Mouse (Mus musculus) splenic B cell, adult 2 months (primary cell): ENCODE results near the gene Dhx29.

Source experiments
- DNase-seq: peaks from one replicate; pipeline ENCODE4 v3.0.0-alpha.2; 2011; ENCODE audit warnings: low read depth, low spot score
- H3K27me3 ChIP-seq: 2 replicates; pipeline ENCODE4 v1.6.1; 2012; ENCODE audit warnings: mild to moderate bottlenecking, low read length, moderate library complexity, mixed read lengths; ENCODE audit not compliant: control insufficient read depth, poor library complexity, insufficient read depth, severe bottlenecking
- H3K36me3 ChIP-seq: 2 replicates; pipeline ENCODE4 v1.6.1; 2012; ENCODE audit warnings: mild to moderate bottlenecking, low read length, moderate library complexity, mixed read lengths; ENCODE audit not compliant: control insufficient read depth, poor library complexity, insufficient read depth, severe bottlenecking

The Dhx29 gene

GRCm38 (mm10) chr13:112927287-112928001 lies at the start of gene Dhx29, which contains the start of gene Mtrex:
Dhx29 (plus strand) TSS chr13:112927454.
Mtrex (minus strand) TSS chr13:112927398.
- Histone ChIP-seq H3K36me3 (peaks cover under 1% of the 10 kb centered on the region; the same call in 1 of the 2 replicates), H3K27me3 (no peaks in the 10 kb centered on the region)
- DNase-seq = peak; percentile 97

GRCm38 (mm10) chr13:112887234-112887633 lies 40.0 kb upstream of the Dhx29 start:
- Histone ChIP-seq H3K36me3 (peaks cover 16% of the 10 kb centered on the region), H3K27me3 (no peaks in the 10 kb centered on the region)
- DNase-seq = no peak

- H3K27me3 ChIP-seq = no peaks in the 10 kb centered on the region
- peaks cover 18% of the 10 kb centered on the region for H3K36me3 ChIP-seq
- no peak for DNase-seq
These were observed 25.1 kb upstream of the Dhx29 start for GRCm38 (mm10) chr13:112902176-112902575.

GRCm38 (mm10) chr13:112909663-112910062 lies 17.6 kb upstream of the Dhx29 start:
- peaks cover 14% of the 10 kb centered on the region for H3K36me3 ChIP-seq
- H3K27me3 ChIP-seq = no peaks in the 10 kb centered on the region
- DNase-seq = peak; percentile 68

GRCm38 (mm10) chr13:112910434-112910833 lies 16.8 kb upstream of the Dhx29 start:
- no peaks in the 10 kb centered on the region for H3K27me3 ChIP-seq
- peaks cover 14% of the 10 kb centered on the region for H3K36me3 ChIP-seq
- no peak for DNase-seq

GRCm38 (mm10) chr13:112919141-112919865 lies 8.0 kb upstream of the Dhx29 start:
- Histone ChIP-seq H3K27me3 (no peaks in the 10 kb centered on the region), H3K36me3 (peaks cover 10% of the 10 kb centered on the region)
- no peak for DNase-seq

GRCm38 (mm10) chr13:112920906-112921305 lies 6.3 kb upstream of the Dhx29 start:
- no peaks in the 10 kb centered on the region for H3K27me3 ChIP-seq
- peaks cover 8% of the 10 kb centered on the region for H3K36me3 ChIP-seq
- no peak for DNase-seq

- H3K36me3 ChIP-seq = no peaks in the 10 kb centered on the region; the same call in 1 of the 2 replicates
- no peaks in the 10 kb centered on the region for H3K27me3 ChIP-seq
- no peak for DNase-seq
These were observed 2.0 kb upstream of the Dhx29 start for GRCm38 (mm10) chr13:112925266-112925665.

- peak; percentile 6 for DNase-seq
These were observed 1.3 kb upstream of the Dhx29 start for GRCm38 (mm10) chr13:112925976-112926375.

GRCm38 (mm10) chr13:112926796-112927195 lies 458 bp upstream of the Dhx29 start:
- peak; percentile 54 for DNase-seq
- H3K36me3 ChIP-seq = no peaks in the 10 kb centered on the region
- H3K27me3 ChIP-seq = no peaks in the 10 kb centered on the region

More at GRCm38 (mm10) chr13:112925976-112926375, 1.3 kb upstream of the Dhx29 start:
- H3K36me3 ChIP-seq = no peaks in the 10 kb centered on the region; the same call in 1 of the 2 replicates
- no peaks in the 10 kb centered on the region for H3K27me3 ChIP-seq

GRCm38 (mm10) chr13:112928038-112928668 lies 899 bp downstream of the Dhx29 start:
- Histone ChIP-seq H3K36me3 (peaks cover 5% of the 10 kb centered on the region), H3K27me3 (no peaks in the 10 kb centered on the region)
- no peak for DNase-seq

GRCm38 (mm10) chr13:112938130-112938529 lies 10.9 kb downstream of the Dhx29 start:
- DNase-seq = no peak
- Histone ChIP-seq H3K27me3 (no peaks in the 10 kb centered on the region), H3K36me3 (peaks cover 7% of the 10 kb centered on the region)

- no peaks in the 10 kb centered on the region for H3K27me3 ChIP-seq
- peaks cover 13% of the 10 kb centered on the region; the same call in 1 of the 2 replicates for H3K36me3 ChIP-seq
- no peak for DNase-seq
These were observed 14.7 kb downstream of the Dhx29 start for GRCm38 (mm10) chr13:112941879-112942330.

- DNase-seq = no peak
- Histone ChIP-seq H3K27me3 (no peaks in the 10 kb centered on the region), H3K36me3 (peaks cover 12% of the 10 kb centered on the region)
These were observed 18.1 kb downstream of the Dhx29 start for GRCm38 (mm10) chr13:112945312-112945711.

GRCm38 (mm10) chr13:112945900-112946299 lies 18.6 kb downstream of the Dhx29 start:
- no peaks in the 10 kb centered on the region for H3K27me3 ChIP-seq
- H3K36me3 ChIP-seq = peaks cover 12% of the 10 kb centered on the region
- no peak for DNase-seq
